Mouse (Mus musculus): Measurements from ENCODE around the gene Mastl. TPM values are rescaled to one million over a fixed set of nuclear protein-coding genes. Genes with fewer than 3 reads are reported as not detected.

Mastl gene
- total and polyA plus RNA-seq, 3 experiments = 0.08 to 0.57 (median 0.18) TPM

DNA sequence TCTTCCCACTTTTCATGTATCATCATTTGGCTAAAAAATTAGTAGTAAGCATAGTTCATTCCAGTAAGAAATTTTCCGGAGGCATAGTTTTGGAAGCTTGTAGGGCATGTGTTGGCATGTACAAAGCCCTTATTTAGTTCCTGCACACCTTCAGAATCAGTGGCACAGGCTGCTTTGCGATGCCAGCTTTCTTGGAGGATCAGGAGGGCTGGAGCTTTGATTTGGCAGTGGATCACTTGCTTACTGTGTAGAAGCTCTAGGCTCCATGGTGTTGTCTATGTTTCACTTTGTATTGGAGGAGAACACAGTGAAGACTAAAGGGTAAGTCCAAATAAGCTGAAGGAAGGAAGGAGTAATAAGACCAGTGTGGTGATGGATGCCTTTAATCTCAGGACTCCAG lies 85.3 kb downstream of the Mastl start:
- Histone ChIP-seq H3K9ac (ENCODE audit: low read depth, low read length) (no peak overlapping the region), H3K27me3 (ENCODE audit: control insufficient read depth, insufficient read depth, low read length) (no peaks in the 10 kb centered on the region), H3K4me1 (ENCODE audit: control insufficient read depth, insufficient read depth, low read length) (no peaks in the 10 kb centered on the region), H3K4me3 (no peak overlapping the region), H3K79me2 (replicated peaks; ENCODE audit: control insufficient read depth, insufficient read depth, low read length) (no peaks in the 10 kb centered on the region), H3K27ac (no peak overlapping the region), H3K36me3 (ENCODE audit: control insufficient read depth, insufficient read depth, low read length) (peaks cover 5% of the 10 kb centered on the region)
- no peak for DNase-seq
- intact Hi-C loops (cut with DNase I) = no loop called here
- WGBS = 98% methylated on average over 2 of the region's 2 CpGs
- no peak for TF ChIP-seq EP300 (IDR thresholded peaks at IDR 0.05; ENCODE audit: insufficient read depth, low read depth, low read length)
- no peak for TF ChIP-seq POLR2A (IDR thresholded peaks at IDR 0.05; ENCODE audit: insufficient read depth, low read depth, low read length)
- no peak for TF ChIP-seq CTCF (IDR thresholded peaks at IDR 0.05)

DNA sequence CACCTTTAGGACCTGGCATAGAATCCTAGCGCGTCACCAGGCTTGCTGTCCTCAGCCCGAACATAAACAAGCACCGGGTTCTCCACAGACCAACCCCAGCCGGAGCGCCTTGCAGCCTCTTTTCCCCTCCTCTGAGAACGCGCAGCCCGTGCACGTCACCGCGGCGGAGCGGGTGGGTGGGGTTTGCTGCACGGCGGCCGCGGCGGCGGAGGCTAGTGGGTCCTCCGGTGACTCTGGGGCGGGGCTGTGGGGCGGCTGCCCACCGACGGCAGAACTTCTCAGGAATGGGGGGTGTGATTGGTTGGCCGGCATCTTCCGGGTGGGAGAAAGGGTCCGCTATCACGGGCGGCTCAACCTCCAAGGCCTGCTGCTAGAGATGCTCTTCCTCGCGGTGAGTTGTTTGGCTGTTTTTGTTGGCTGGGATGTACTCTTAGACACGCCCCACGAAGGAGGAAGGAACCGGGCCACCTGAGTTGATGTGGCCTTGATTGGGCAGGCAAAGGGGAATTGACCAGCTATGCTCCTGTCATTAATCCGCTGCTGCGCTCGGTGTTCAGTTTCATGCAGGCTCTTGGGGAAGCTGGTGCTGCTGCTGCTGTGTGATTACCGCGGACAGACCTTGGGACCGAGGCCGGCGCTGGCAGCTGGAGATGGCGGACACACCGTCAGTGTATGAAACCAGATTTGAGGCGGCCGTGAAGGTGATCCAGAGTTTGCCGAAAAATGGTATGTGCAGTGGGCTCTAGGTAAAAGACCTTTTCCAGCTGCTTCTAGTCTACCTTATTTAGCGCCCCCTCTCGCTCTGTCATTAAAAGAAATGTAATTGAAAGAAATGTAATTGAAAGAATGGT lies 86.7 kb downstream of the Mastl start:
- Histone ChIP-seq H3K79me2 (replicated peaks; ENCODE audit: control insufficient read depth, insufficient read depth, low read length) (no peaks in the 10 kb centered on the region), H3K9ac (ENCODE audit: low read depth, low read length) (peak overlapping the region; percentile 97), H3K27me3 (ENCODE audit: control insufficient read depth, insufficient read depth, low read length) (no peaks in the 10 kb centered on the region), H3K36me3 (ENCODE audit: control insufficient read depth, insufficient read depth, low read length) (peaks cover 5% of the 10 kb centered on the region), H3K27ac (peak overlapping the region; percentile 97), H3K4me1 (ENCODE audit: control insufficient read depth, insufficient read depth, low read length) (no peaks in the 10 kb centered on the region), H3K4me3 (peak overlapping the region; percentile 89)
- 0 out of 2 replicates have a peak, but pooled peaks have one; percentile 48 for TF ChIP-seq EP300 (IDR thresholded peaks at IDR 0.05; ENCODE audit: insufficient read depth, low read depth, low read length)
- TF ChIP-seq POLR2A (IDR thresholded peaks at IDR 0.05; ENCODE audit: insufficient read depth, low read depth, low read length) = peak; percentile 98
- peak; percentile 61 for TF ChIP-seq CTCF (IDR thresholded peaks at IDR 0.05)
- under 1% methylated on average over 50 of the region's 50 CpGs for WGBS
- peak; percentile 95 to 97 for DNase-seq
- intact Hi-C loops (cut with DNase I) = loop anchor here (1.0 to 2.0 kb wide), 3 partner anchors 29 to 174 kb away; partner anchors contain the start of genes Abi1, Mastl, Pdss1 and Yme1l1

DNA sequence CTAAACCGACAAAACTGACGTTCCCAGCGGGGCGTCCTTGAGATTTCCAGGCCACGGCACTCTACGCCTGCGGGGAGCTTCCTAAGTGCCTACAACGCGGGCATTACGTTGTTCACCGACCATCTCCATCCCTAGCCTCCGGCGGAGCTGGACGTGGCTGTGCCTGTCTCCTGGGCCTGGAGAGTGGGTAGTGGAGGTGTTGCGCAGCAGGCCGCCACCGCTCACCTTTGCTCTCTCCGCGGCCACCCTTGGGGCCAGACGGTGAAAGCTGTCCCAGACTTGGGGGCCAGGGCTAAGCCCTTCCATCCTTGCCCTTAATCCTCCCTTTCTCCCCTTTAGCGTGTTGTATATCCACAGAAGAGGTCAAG lies 87.5 kb downstream of the Mastl start:
- under 1% methylated on average over 21 of the region's 21 CpGs for WGBS
- intact Hi-C loops (cut with DNase I) = loop anchor here (1.0 to 2.0 kb wide), 3 partner anchors 28 to 173 kb away; partner anchors contain the start of genes Abi1, Mastl, Pdss1 and Yme1l1
- Histone ChIP-seq H3K36me3 (ENCODE audit: control insufficient read depth, insufficient read depth, low read length) (peaks cover 5% of the 10 kb centered on the region), H3K4me1 (ENCODE audit: control insufficient read depth, insufficient read depth, low read length) (no peaks in the 10 kb centered on the region), H3K9ac (ENCODE audit: low read depth, low read length) (peak overlapping the region; percentile 97), H3K27ac (peak overlapping the region; percentile 97), H3K27me3 (ENCODE audit: control insufficient read depth, insufficient read depth, low read length) (no peaks in the 10 kb centered on the region), H3K4me3 (peak overlapping the region; percentile 89), H3K79me2 (replicated peaks; ENCODE audit: control insufficient read depth, insufficient read depth, low read length) (no peaks in the 10 kb centered on the region)
- TF ChIP-seq POLR2A (IDR thresholded peaks at IDR 0.05; ENCODE audit: insufficient read depth, low read depth, low read length) (no peak), CTCF (IDR thresholded peaks at IDR 0.05) (no peak)
- no peak for DNase-seq

DNA sequence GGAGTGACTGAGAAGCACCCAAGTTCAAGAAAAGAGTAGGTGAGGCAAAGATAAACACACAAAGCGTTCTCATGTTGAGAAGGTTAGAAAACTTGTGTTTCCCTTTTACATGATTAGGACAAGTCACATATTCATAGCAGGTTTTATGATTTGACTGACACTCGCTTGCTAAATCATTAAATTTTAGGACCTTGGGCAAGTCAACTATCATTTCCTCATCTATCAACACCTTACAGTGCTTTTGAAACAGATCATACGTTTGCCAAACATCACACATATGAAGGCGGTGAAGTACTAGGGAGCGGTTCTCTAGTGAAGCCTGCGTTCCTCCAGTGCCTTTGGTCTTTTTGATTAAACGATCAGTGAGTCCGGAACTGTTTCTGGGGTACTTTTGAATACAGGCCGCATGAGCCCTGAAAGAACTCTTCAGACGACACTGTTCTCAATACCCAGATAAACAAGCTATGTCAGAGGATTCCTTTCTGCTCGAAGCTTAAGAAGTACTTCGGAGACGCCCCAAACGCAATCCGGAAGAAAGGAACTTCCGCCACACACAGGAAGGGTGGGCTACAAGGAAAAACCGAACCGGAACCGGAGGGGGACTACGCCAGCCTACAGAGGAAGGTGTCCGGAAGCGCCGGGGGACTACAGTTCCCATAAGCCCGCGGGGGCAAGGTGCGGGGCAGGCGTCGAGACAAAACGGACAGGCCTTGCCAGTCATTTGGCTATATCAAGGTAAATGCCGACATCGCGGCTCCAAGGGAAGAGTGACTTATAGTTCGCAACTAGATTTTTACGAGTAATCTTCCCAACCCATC lies 88.1 kb downstream of the Mastl start, which contains the start of gene Acbd5:
Gene Acbd5, plus strand, starts transcription at position 616 of the 818 bp plus-strand sequence.
- Histone ChIP-seq H3K27me3 (ENCODE audit: control insufficient read depth, insufficient read depth, low read length) (no peaks in the 10 kb centered on the region), H3K36me3 (ENCODE audit: control insufficient read depth, insufficient read depth, low read length) (peaks cover 5% of the 10 kb centered on the region), H3K79me2 (replicated peaks; ENCODE audit: control insufficient read depth, insufficient read depth, low read length) (no peaks in the 10 kb centered on the region), H3K4me1 (ENCODE audit: control insufficient read depth, insufficient read depth, low read length) (no peaks in the 10 kb centered on the region), H3K27ac (peak within 1 kb of the TSS; percentile 97), H3K9ac (ENCODE audit: low read depth, low read length) (peak within 1 kb of the TSS; percentile 97), H3K4me3 (peak within 1 kb of the TSS; percentile 89)
- WGBS = 3% methylated on average over 34 of the region's 34 CpGs
- intact Hi-C loops (cut with DNase I) = loop anchor here (1.0 to 2.0 kb wide), 3 partner anchors 27 to 172 kb away; partner anchors contain the start of genes Abi1, Mastl, Pdss1 and Yme1l1
- peak; percentile 94 to 97 for DNase-seq
- TF ChIP-seq CTCF (IDR thresholded peaks at IDR 0.05) (0 out of 2 replicates have a peak, but pooled peaks have one; percentile 8), POLR2A (IDR thresholded peaks at IDR 0.05; ENCODE audit: insufficient read depth, low read depth, low read length) (peak; percentile 89), EP300 (IDR thresholded peaks at IDR 0.05; ENCODE audit: insufficient read depth, low read depth, low read length) (peak; percentile 79)

Other genes with a start within 250 kb of the Mastl start
- gene Abi1, start 115.8 kb downstream of the Mastl start, total RNA-seq (2021) = 10 to 100 TPM; 20.9 to 23.5 TPM
- 32.6 and 40.9 TPM in 2 replicates for gene Abi1, start 115.8 kb downstream of the Mastl start, polyA plus RNA-seq (2012; rRNA removed)
- gene Acbd5, start 87.9 kb downstream of the Mastl start, total RNA-seq (2021) = 10 to 100 TPM; 26.5 to 28.0 TPM
- 4.1 and 7.0 TPM in 2 replicates for gene Acbd5, start 87.9 kb downstream of the Mastl start, polyA plus RNA-seq (2012; rRNA removed)
- 10 to 100 TPM; 61.3 to 73.3 TPM for gene Yme1l1, start 345 bp upstream of the Mastl start, total RNA-seq (2021)
- gene Yme1l1, start 345 bp upstream of the Mastl start, polyA plus RNA-seq (2012; rRNA removed) = 5.9 and 13.2 TPM in 2 replicates
- not detected for gene 4931423N10Rik, start 51.5 kb upstream of the Mastl start, total RNA-seq (2021)
- not detected in 2 replicates for gene 4931423N10Rik, start 51.5 kb upstream of the Mastl start, polyA plus RNA-seq (2012; rRNA removed)
- gene Nxph2, start 165.2 kb upstream of the Mastl start, total RNA-seq (2021) = not detected
- not detected in 2 replicates for gene Nxph2, start 165.2 kb upstream of the Mastl start, polyA plus RNA-seq (2012; rRNA removed)

Measured in heart, adult 2 months (tissue).